Mouse (Mus musculus) liver, embryonic 14 days (tissue): Measurements from ENCODE around the gene Gpr50. TPM values are rescaled to one million over a fixed set of nuclear protein-coding genes. Genes with fewer than 3 reads are reported as not detected.

Experiments
- polyA plus RNA-seq: library from polyadenylated mRNA; depleted of rRNA; stranded (reverse); fragments of >200 nt; gene quantifications from 2 replicates; pipeline ENCODE4 v1.2.3, GENCODE M21; 2012; rRNA removed

The Gpr50 gene
- polyA plus RNA-seq, result 0.02 and 0.12 TPM in 2 replicates

DNA sequence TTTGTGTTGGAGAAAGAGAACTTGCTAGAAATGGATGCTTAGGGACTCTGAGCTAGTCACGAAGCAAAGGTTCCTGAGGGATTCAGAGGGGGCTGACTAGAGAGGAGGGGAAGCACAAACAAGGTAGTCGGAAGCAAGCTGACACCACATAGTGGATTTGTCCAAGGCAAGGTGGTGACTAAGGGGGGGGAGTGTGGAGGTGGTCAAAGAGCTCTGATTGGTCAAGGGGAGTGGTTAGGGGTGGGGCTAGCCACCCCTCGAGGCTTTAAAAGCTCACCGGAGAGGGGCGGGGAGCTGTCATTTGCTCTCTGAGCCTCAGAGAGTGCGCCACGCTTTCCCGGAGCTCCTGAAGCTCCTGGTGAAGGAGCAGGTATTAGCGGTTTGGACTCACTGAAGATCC, at the start of gene Gpr50:
TSS of gene Gpr50 (plus strand) at position 294 of the 400 bp plus-strand sequence.

Other genes with a start within 250 kb of the Gpr50 start
- 7.4 and 7.8 TPM in 2 replicates for gene Cd99l2, start 170.8 kb upstream of the Gpr50 start, polyA plus RNA-seq
- gene Hmgb3, start 107.7 kb upstream of the Gpr50 start, polyA plus RNA-seq, result 202 TPM in 2 replicates
- 3.8 and 5.0 TPM in 2 replicates for gene Vma21, start 152.3 kb downstream of the Gpr50 start, polyA plus RNA-seq